Mouse (Mus musculus) layer of hippocampus, adult 9-11 months (tissue): ENCODE measurements around the gene Psma4.

Experiments
- DNase-seq: peaks from one replicate; pipeline ENCODE4 v3.0.0; 2022

Gene Psma4

GRCm38 (mm10) chr9:54994381-54994780 is 43.8 kb downstream of the Psma4 start:
- DNase-seq: no peak

- DNase-seq: no peak
These were observed 45.1 kb downstream of the Psma4 start for GRCm38 (mm10) chr9:54995645-54996044.

- DNase-seq: no peak
These were observed 53.0 kb downstream of the Psma4 start for GRCm38 (mm10) chr9:55003609-55004008.
